Mouse (Mus musculus): ENCODE results near the gene Sbk1.

GRCm38 (mm10) chr7:126323729-126324128, 51.3 kb downstream of the Sbk1 start:
- TF ChIP-seq CTCF (IDR thresholded peaks at IDR 0.05; ENCODE audit: borderline replicate concordance, extremely low read depth, insufficient read depth, insufficient read length) (peak; percentile 88), POLR2A (IDR thresholded peaks at IDR 0.05; ENCODE audit: borderline replicate concordance, extremely low read depth, insufficient read depth, insufficient read length, poor library complexity, severe bottlenecking) (no peak)

All from brain, embryonic 14.5 days (tissue).